Mouse (Mus musculus) spleen, adult 2 months (tissue): ENCODE results near the gene Dagla. TPM values are rescaled to one million over a fixed set of nuclear protein-coding genes. Genes with fewer than 3 reads are reported as not detected.
A peak's percentile ranks its signal among the peaks of the same experiment; 100 is the strongest.

Source experiments
- DNase-seq, 2 experiments: peaks; one replicate each; pipeline versions ENCODE4 v3.0.0 to v3.0.0-alpha.2; 2012 to 2021; ENCODE audit warnings: low spot score in 2 of 2, low read depth in 1 of 2
- H3K27ac ChIP-seq: fragments of 200-500 bp; 2 replicates; pipeline ENCODE4 v1.5.1; 2012; ENCODE audit warnings: low read length, inconsistent platforms; ENCODE audit not compliant: insufficient read depth
- H3K27me3 ChIP-seq: fragments of 200-500 bp; 2 replicates; pipeline ENCODE4 v1.6.1; 2012; ENCODE audit warnings: mild to moderate bottlenecking, moderate library complexity, low read length, inconsistent platforms; ENCODE audit not compliant: control insufficient read depth, insufficient read depth
- H3K36me3 ChIP-seq: fragments of 200-500 bp; 2 replicates; pipeline ENCODE4 v1.6.1; 2012; ENCODE audit warnings: mild to moderate bottlenecking, low read length, inconsistent platforms; ENCODE audit not compliant: control insufficient read depth, insufficient read depth
- H3K4me1 ChIP-seq: fragments of 200-500 bp; 2 replicates; pipeline ENCODE4 v1.6.1; 2011; ENCODE audit warnings: inconsistent platforms; ENCODE audit not compliant: control insufficient read depth, insufficient read depth, insufficient read length
- H3K4me3 ChIP-seq: fragments of 200-500 bp; 2 replicates; pipeline ENCODE4 v1.5.1; 2011; ENCODE audit warnings: mild to moderate bottlenecking, inconsistent platforms; ENCODE audit not compliant: insufficient read depth, insufficient read length; ENCODE audit errors: extremely low read depth
- CTCF ChIP-seq: fragments of 200-500 bp; IDR thresholded peaks from 2 replicates; pipeline ENCODE4 v1.5.1; 2011; ENCODE audit warnings: mild to moderate bottlenecking, inconsistent platforms; ENCODE audit not compliant: insufficient read depth, insufficient read length, insufficient replicate concordance; ENCODE audit errors: extremely low read depth
- POLR2A ChIP-seq: fragments of 200-500 bp; IDR thresholded peaks from 2 replicates; pipeline ENCODE4 v1.6.1; 2011; ENCODE audit warnings: low read depth, low read length, inconsistent platforms
- WGBS: fragments of 180-500 bp; shearing (Covaris S2); methylation state at CpG from one replicate; pipeline ENCODE4 v1.1.7; 2018; 5-methylcytosine and 5-hydroxymethylcytosine counted together
- polyA plus RNA-seq: library from polyadenylated mRNA; depleted of rRNA; stranded (reverse); fragments of >200 nt; gene quantifications from 2 replicates; pipeline ENCODE4 v1.2.3, GENCODE M21; 2012

Gene Dagla
- polyA plus RNA-seq, 1 experiment = 4.4 TPM

GRCm38 (mm10) chr19:10244183-10244582, 60.5 kb downstream of the Dagla start:
- Histone ChIP-seq H3K4me1 (peaks cover 5% of the 10 kb centered on the region; the same call in 1 of the 2 replicates), H3K27ac (no peak overlapping the region), H3K27me3 (peaks cover 6% of the 10 kb centered on the region), H3K4me3 (no peak overlapping the region), H3K36me3 (no peaks in the 10 kb centered on the region)
- 25% methylated on average over 3 of the region's 3 CpGs for WGBS
- peak in 1 of 2 experiments; percentile 15 for DNase-seq
- TF ChIP-seq CTCF = peak; percentile 25; the same call in 1 of the 2 replicates
- TF ChIP-seq POLR2A = no peak

GRCm38 (mm10) chr19:10242916-10243315, 61.8 kb downstream of the Dagla start:
- no peak overlapping the region for H3K27ac ChIP-seq
- H3K27me3 ChIP-seq = peaks cover 6% of the 10 kb centered on the region
- H3K4me3 ChIP-seq = no peak overlapping the region
- no peak for DNase-seq
- 56% methylated on average over 8 of the region's 8 CpGs for WGBS
- H3K4me1 ChIP-seq = peaks cover 5% of the 10 kb centered on the region; the same call in 1 of the 2 replicates
- H3K36me3 ChIP-seq = no peaks in the 10 kb centered on the region
- TF ChIP-seq POLR2A = no peak
- TF ChIP-seq CTCF = no peak

GRCm38 (mm10) chr19:10240654-10241305, 63.9 kb downstream of the Dagla start, which contains the start of gene Myrf:
TSS of gene Myrf (minus strand) at chr19:10240748.
- peaks cover 5% of the 10 kb centered on the region; the same call in 1 of the 2 replicates for H3K4me1 ChIP-seq
- peak within 1 kb of the TSS; percentile 38; the same call in 1 of the 2 replicates for H3K4me3 ChIP-seq
- H3K27me3 ChIP-seq = peaks cover 6% of the 10 kb centered on the region
- H3K27ac ChIP-seq = no peak within 1 kb of the TSS
- peak; percentile 7 to 48 for DNase-seq
- WGBS = 11% methylated on average over 39 of the region's 43 CpGs
- peak; percentile 96 for TF ChIP-seq CTCF
- no peak for TF ChIP-seq POLR2A
- H3K36me3 ChIP-seq = no peaks in the 10 kb centered on the region

GRCm38 (mm10) chr19:10239975-10240653, 64.6 kb downstream of the Dagla start:
- TF ChIP-seq CTCF = no peak
- no peak for TF ChIP-seq POLR2A
- no peaks in the 10 kb centered on the region for H3K36me3 ChIP-seq
- peaks cover 6% of the 10 kb centered on the region for H3K27me3 ChIP-seq
- H3K4me1 ChIP-seq = peaks cover 5% of the 10 kb centered on the region; the same call in 1 of the 2 replicates
- 3% methylated on average over 26 of the region's 26 CpGs for WGBS
- H3K4me3 ChIP-seq = peak overlapping the region; percentile 38; the same call in 1 of the 2 replicates
- no peak for DNase-seq
- no peak overlapping the region for H3K27ac ChIP-seq

- Histone ChIP-seq H3K27ac (no peak overlapping the region), H3K36me3 (no peaks in the 10 kb centered on the region), H3K4me1 (peaks cover 5% of the 10 kb centered on the region; the same call in 1 of the 2 replicates), H3K4me3 (no peak overlapping the region), H3K27me3 (peaks cover 6% of the 10 kb centered on the region)
- no peak for DNase-seq
- no peak for TF ChIP-seq CTCF
- TF ChIP-seq POLR2A = no peak
- 73% methylated on average over 2 of the region's 2 CpGs for WGBS
These were observed 65.3 kb downstream of the Dagla start for GRCm38 (mm10) chr19:10239419-10239818.

- peaks cover 5% of the 10 kb centered on the region; the same call in 1 of the 2 replicates for H3K4me1 ChIP-seq
- TF ChIP-seq CTCF (no peak), POLR2A (no peak)
- no peak overlapping the region for H3K4me3 ChIP-seq
- WGBS = 65% methylated on average over 3 of the region's 3 CpGs
- H3K27me3 ChIP-seq = peaks cover 6% of the 10 kb centered on the region
- DNase-seq = no peak
- no peak overlapping the region for H3K27ac ChIP-seq
- H3K36me3 ChIP-seq = no peaks in the 10 kb centered on the region
These were observed 66.2 kb downstream of the Dagla start for GRCm38 (mm10) chr19:10238477-10238876.
